Mouse (Mus musculus): ENCODE results near the gene Zdhhc7.

Zdhhc7 gene

DNA sequence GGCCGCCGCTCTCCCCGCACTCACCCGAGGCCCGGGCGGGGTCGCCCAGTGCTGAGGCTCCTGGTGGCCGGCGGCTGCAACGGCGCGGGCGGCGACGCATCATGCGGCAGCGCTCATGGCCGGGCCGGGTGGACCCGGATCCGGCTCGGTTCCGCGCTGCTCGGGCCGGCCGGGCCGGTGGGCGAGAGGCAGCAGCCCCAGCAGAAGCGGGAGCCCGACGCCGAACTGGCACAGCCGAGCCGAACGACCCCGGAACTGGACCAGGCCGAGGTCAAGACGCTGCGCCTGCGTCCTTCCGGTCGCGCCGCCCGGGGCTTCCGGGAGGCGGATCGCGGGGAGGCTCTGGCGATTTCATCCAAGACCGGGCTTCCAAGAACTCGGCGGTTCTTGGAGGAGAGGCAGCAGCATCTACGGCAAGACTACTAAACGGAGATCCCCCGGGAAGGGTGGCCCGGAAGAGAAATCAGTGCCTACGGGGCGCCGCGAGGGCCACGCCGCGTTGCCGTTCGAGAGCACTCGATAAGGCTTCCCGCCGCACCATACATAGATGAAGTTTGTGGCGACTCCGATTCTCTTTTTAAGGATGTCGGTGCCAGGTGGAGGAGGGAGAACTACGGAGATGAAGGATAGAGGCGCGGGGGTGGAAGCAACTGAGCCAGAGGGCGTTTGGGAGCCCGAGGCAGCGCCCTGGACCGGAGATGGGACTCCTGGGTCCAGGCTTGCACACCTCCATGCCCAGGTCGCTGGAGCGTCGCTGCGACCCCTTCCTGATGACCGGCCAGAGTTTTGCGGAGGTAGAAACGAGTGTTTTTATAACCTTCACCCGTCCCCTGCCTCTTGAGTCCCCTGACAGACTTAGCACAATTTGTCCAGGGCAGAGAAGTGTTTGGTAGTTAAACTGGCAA lies at the start of gene Zdhhc7:
Gene Zdhhc7, minus strand, starts transcription at position 415 of the 905 bp plus-strand sequence.
- peak; percentile 80 for DNase-seq (ENCODE audit: low spot score)

DNA sequence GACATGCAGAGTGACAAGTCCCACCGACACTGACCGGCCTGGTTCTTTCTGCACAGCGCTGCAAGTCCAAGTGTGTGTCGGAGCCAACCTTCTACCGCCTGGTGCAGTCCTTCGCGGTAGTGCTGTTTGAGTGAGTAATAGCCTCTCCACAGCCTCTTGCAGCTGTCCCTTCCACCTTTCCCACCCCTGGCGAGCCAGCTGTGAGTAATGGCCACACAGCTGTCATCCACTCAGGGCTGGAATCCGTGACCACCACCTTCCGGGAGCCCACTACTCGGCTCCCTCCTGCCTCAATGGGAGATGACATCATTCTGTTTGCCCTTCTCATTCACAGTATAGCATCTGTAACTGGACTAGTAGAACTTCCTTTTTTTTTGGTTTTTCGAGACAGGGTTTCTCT lies 48.7 kb upstream of the Zdhhc7 start:
- DNase-seq (ENCODE audit: low spot score): no peak

DNA sequence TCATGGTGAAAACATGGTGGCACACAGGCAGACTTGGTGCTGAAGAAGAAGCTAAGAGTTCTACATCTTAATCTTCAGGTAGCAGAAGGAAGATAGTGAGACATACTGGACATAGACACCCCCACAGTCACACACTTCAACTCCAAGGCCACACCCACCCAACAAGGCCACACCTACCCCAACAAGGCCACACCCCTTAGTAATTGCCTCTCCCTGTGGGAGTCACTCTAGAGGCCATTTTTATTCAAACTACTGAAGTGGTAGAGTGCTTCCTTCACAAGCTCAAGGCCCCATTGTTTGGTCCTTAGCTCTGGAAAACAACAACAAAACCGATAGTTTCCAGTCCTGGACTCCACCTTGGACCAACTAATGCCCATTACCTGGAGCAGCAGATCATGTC lies 44.8 kb upstream of the Zdhhc7 start:
- DNase-seq (ENCODE audit: low spot score): no peak

DNA sequence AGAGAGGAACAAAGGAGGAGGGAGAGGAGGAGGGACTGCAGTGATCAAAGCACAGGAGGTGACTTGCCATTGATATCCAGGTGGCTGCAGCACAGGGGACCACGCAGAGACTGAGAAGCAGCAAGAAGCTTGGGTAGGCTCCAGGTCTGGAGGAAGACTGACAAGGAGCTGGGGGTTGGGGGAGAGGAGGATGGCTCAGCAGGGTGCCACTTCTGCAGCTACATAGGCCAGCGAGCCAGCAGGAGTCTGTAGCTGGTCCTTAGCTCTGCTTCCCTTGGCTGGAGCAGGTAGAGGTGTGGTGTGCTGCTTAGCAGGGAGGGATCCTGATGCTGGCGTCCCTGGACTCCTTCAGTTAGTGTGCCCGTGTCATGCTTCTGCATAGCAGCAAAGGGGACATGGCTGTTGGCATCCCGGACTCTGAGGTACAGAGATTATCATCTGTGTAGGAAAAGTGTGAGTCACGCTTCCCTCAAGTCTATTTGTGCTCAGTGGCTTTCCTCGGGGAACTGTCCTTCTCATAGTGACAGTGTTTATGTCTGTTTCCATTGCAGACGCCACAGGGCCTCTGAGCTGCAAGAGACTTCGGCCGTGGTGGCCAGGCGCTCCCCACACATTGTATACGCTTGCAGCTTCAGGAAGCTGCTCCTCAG lies 43.5 kb upstream of the Zdhhc7 start:
- no peak for DNase-seq (ENCODE audit: low spot score)

DNA sequence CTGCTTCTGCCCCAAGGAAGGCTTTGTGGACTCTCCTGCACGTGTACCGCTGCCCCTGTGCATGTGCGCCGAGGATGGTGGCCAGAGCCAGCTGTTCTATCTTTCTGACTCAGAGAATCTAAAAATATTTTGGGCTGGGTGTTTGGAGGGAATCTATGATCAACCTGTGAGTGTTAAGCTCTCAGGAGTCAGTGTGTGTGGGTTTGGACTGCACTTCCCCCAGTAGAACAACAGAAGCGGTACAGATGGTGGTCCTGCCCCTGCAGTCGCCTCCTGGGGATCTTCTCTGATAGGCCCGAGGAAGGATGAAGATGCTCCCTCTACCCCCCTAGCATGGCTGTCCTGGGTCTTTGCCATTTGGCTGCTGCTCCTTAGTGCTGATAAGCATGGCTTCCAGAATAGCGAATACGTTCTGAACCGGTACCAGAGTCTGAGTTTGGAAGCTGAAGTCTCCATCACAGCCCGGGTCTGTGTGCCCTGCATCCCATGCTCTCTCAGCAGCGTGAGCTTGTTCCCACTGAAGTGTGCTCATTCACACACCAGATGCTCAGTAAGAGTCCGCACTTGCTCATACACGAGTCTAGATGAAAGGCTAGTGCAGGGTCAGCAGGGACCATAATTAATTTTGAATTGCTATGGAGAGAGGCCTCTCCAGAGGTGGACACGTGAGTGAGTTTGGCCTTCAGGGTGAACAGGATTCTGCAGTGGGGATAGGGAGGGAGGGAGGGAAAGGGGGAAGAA lies 42.8 kb upstream of the Zdhhc7 start:
- no peak for DNase-seq (ENCODE audit: low spot score)

DNA sequence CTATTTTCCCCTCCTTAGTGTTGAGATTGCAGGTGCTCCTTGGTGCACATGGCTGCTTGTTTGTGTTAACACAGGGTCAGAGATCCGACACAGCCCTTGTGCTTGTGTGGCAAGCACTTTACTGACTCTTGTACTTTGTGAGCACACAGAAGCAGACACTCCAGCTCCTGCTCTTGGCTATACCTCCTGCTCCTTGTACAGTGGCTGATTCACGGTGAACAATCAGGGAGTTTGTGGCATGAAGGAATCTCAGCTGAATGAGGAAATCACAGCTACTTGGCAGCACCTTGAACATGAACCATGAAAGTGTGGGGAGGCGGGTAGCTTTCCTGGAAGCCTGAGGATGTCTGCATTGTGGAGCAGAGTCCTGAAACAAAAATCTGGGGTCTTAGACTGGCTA lies 39.5 kb upstream of the Zdhhc7 start:
- DNase-seq (ENCODE audit: low spot score): no peak

DNA sequence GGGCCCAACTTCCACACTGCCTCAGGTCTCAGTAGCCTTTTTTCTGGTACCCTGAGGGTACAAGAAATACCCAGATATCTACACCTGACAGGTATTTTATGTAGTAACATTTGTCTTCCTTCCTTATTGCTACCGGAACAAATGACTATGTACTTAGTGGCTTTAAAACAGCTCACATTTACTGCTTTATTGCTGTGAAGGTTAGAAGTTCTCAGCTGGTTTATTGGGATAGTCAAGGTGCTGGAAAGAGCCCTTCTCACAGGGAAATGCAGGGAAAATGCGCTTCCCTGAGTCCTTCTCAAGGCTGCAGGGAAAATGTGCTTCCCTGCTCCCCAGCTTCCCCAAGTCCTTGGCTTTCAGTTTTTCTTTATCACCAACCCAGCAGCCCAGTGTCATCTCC lies 37.7 kb upstream of the Zdhhc7 start:
- DNase-seq (ENCODE audit: low spot score): no peak

DNA sequence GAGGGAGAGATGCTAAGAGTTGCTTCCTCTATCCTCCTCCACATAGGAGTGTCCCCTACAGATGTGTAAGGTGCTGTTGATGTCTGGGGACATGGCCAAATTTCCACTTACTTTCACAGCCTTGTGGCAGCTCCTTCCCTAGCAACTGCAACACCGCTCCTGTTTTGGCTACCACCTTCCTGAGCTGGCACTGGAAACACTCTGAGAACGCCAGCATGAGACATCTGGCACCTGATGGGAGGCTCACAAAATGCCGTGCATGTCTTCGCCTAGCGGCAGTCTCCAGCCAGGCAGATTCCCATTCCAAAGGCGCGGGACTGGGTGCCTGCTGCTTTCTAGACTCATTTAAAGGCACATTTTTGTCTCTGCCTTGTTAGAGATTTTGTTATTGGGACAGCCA lies 35.3 kb upstream of the Zdhhc7 start:
- no peak for DNase-seq (ENCODE audit: low spot score)

DNA sequence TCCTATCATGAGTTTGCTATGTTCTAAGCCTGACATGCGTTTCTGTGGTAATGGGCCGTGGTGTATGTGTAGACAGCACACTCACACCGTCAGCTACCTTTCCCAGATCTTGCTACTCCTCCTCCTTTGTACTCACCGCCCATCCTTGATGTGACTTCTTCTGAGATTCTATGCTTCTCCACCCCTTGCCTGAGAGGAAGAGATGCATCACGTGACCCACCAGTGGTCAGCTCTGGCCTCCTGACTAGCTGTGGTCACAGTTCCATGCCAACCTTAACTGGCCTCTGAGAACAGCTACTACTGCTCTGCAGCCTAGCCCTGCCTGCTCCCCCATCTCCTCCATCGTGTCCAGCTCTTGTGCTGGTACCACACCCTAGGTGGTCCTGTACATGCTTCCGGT lies 34.4 kb upstream of the Zdhhc7 start:
- no peak for DNase-seq (ENCODE audit: low spot score)

DNA sequence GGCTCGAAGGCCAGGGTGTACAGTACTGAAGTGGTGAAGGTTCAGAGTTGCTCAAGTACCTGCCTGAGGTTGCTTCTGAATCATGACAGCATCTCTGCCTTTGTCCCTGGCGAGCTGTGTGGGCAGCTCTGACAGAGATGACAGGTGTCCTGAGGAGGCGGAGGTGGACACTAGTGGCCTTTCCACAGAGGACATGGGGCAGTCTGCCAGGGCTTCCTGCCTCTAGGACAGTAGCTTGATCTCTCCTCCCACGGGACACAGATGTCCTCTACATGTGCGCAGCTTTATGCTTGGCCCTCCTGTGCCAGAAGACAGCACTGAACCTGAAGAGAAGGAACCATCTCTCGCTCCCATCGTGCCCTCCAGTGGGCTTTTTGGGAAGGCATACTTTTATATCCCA lies 31.9 kb upstream of the Zdhhc7 start:
- no peak for DNase-seq (ENCODE audit: low spot score)

DNA sequence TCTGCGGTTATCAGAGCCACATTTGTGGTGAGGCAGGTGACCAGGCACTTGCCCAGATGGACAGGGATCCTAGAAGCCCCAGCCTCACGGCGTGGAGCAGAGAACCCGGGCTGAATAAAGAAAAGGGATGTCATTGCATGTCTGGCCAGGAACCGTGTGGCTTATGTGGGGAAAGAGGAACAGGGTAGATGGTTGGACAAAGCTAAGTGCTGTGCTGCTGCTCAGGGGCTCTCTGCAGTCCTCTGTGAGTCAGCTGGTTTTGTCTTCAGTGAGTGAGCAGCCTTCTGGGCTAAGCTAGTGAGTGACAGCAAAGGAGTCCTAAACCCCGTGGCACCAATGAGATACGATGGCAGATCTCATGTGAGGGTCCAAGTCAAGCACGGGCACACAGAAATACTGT lies 29.9 kb upstream of the Zdhhc7 start:
- DNase-seq (ENCODE audit: low spot score): no peak

DNA sequence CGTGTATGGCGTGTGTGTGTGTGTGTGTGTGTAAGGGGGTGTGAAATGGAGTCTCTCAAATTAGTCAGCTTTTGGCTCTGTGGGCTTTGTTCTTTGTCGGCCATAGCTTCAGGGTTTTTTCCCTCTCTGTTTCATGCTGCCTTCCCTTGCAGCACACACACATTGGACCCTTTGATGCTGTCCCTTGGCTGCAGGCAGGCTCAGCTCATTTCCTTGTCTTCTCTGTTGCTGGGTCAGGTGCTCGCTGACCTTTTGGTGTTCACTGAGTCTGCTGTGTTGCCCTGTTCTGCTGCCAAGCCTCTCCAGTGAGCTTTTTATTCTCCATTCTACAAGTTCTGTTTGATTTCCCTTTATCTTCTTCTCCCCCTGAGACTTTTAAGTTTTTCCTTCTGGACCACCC lies 28.3 kb upstream of the Zdhhc7 start:
- DNase-seq (ENCODE audit: low spot score): no peak

DNA sequence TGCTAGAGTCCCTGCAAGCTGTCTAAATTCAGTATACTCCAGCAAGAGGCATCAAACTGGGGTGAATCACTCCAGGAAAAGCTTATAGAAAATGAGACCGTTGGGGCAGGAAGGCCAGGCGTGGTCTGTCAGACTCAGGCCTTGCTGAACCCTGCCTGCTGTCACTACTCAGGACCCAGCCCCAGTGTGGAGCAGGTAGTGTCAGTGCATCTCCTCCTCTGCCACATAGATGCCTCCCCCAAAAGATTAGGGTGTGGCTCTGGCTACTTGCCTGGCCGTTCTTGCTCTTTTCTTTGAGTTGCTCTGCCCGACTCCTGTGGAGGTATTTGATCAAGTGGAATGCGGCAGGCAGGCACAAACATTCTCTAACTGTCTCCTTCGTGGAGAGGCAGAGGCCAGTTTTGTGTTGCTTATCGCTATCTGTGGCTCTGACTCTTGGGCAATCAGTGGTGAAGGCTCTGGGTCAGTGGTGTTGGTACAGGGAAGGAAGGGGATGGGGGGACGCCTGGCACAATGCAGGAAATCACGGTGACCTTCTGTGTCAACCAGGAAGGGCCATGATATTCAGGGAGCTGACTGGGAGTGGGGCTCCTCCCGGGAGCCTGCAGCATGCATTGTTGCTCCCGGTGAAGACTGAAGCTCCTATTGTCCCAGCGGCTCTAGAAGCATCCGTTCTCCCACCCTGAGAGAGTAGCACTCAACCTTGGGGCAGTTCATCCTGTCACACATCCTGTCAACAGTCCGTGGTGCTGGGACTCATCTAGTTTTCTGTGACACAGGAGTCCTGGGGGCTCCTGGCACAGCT lies 25.3 kb upstream of the Zdhhc7 start:
- DNase-seq (ENCODE audit: low spot score): peak; percentile 11

DNA sequence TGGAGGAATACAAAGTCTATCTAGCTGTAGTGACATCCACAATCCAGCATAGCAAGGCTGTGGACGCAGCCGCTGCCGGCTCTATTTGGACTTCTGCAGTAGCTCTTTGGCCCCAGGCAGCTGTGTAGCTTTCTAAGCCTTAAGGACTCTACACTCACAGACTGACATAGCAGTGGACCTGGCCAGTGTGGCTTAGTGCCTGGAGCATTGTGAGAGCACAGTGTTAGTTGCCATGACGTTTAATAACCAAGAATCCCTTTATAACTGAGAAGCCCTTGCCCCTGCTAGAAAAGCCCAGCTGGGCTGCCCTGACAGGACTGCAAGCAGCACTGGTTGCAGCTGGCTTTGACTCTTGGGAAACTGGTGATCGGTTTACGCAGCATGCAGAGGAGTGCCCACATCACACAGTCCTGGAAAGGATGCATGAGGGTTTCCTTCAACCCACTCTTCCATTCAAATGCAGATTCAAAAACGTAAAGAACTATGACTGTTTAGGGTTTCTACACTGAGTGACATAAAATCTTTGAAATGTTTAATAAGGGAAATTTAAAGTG lies 23.6 kb upstream of the Zdhhc7 start:
- DNase-seq (ENCODE audit: low spot score): no peak

DNA sequence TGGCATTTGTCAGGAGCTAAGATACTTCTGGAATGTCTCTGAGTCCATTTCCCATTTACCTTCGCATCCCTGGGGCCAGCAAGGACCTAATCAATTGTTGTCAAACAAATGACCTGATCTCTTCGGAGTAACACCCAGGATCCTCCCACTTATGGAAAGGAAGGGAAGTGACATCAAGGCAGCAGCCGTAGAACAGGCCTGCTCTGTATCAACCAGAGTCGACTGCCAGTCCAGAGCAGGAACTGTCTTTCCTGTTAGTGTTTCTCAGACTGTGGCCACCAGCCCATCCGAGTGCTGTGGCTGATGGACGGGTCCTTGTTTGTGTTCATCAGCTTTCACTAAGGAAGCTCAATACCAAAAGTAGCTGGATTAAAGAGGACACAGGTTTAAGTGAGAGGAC lies 23.0 kb upstream of the Zdhhc7 start:
- no peak for DNase-seq (ENCODE audit: low spot score)

DNA sequence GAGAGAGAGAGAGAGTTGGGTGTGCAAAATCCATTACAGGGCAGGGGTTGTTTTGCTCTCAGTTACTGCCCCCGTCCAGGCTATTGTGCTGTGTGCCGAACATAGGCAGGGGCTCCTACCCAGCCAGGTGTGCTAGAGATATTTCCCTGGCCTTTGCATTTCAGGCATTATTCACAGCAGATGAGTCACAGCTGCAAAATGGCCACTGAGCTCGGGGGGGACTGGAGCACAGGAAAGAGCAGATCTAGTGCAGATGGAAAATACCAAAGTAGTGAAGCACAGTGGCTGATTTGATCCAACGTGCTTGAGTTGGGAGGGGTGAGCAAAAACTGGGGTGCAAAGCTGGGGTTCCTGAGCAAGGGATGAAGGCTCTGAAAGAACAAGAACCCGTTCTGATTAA lies 19.7 kb upstream of the Zdhhc7 start:
- no peak for DNase-seq (ENCODE audit: low spot score)

DNA sequence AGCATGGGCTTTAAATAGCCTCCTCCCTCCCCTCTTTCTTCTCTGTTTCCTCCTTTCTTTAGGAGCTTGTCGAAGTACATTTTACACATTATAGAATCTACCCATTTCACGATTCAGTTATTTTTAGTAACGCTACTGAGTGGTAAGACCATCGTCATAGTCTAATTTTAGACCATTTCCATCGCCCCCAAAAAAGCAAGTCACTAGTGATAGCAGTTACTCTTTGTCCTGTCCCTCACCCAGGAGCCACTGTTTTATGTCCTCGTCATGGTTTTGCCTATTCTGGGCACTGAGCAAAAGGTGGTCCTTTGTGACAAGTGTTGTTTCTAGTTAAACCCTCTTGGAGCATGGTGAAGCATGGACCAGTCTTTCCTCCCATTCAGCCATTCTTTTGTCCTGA lies 18.6 kb upstream of the Zdhhc7 start:
- DNase-seq (ENCODE audit: low spot score): no peak

DNA sequence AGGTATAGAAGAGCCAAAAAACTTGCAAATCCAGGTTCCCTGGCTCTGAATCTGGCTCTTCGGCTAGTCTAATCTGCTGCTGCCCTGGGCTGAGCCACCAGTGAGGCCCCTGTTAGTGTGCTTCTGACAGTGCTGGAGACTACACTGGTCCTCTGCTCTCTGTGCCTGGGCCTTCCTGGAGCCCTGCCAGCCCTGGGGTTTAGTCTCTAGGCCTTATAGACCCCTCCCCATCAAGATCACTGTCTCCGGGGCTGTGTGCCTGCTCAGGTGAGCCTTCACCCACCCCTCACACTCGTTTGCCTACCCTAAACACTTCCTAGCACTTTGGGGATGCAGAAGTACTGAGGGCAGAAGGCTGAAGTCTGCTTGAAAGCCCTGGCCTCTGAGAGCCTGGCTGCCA lies 18.1 kb upstream of the Zdhhc7 start:
- DNase-seq (ENCODE audit: low spot score): no peak

DNA sequence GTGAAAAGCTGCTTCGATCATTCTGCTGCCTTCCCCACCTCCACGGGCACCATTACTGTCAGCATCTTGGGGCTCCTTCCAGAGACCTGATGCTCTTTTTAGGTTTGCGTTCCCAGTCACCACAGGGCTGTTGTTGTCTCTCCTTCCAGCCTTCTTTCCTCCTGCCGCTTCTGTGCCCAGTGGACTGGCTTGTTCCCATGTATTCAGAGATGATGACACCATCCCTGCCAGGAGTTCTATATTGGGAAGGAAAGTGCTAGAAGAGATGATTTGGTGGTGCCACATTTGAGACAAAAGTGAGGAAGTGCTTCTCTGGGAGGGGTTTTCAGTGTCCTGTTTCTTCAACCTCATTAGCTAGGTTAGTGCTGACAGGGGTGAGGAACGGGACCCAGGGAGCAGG lies 17.6 kb upstream of the Zdhhc7 start:
- DNase-seq (ENCODE audit: low spot score): no peak

DNA sequence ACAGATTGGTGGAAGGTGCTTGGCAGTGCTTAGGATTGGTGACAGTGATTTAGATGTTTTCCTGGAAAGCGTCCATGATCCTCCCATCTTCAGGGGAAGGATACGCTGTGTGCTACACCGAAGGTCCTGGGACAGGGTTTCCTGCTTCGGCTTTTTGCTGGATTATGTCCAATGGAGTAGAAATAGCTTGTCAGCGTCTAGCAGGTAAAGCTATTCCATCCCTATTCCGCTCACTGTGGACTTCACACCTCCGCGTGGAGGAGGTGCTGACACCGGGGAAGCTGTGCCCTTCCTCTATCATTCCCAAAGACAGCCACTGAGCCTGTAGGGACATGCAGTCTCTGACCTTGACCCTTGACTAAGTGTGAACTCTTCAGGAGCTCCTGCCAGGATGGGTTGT lies 16.9 kb upstream of the Zdhhc7 start:
- no peak for DNase-seq (ENCODE audit: low spot score)

DNA sequence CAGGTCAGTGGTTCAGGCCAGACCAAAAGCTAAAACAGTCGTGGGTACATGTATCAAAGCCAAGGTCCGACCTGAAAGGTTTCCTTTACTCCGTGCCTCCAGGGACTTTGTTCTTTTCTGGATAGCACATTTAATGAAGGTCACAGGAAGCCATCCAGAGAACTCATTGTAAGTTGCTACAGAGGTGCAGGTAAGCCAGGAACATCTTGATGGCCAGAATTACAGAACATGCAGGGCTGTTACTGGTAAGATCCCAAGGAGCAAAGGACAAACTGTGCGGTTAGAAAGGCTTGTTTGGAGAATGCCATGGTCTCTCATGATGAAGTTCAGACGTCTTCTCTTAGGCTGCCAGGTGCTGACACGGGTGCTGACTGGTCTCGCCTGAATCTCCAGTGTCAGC lies 15.3 kb upstream of the Zdhhc7 start:
- DNase-seq (ENCODE audit: low spot score): no peak

DNA sequence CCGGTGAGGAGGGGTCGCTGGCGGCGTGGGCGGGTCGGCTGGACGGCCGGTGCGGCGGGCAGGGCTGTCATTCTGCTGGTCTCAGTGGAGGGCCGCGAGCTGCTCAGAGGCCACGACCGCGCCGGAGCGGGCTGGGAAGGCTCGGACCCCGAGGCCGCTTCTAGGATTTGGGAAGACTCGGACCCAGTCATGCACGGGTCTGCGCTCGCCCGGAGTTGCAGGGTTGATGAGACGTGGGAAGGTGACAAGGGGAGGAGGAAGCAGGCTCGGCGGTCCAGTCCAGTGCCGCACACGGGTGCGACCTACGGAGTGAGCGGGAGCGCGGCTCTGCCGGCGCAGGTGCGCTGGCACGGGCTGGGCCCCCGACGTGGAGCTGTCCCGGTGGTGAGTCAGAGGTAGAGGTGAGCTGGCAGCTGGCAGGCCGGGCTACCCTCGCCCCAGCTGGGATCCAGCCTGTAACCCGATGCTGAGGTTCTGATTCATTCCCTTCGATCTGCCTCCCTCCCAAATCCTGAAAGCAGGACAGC lies 13.1 kb upstream of the Zdhhc7 start:
- DNase-seq (ENCODE audit: low spot score): no peak

All from yolk sac, embryonic 10.5 days (tissue).